Mouse (Mus musculus) 3T3-L1 (cell line): ENCODE measurements around the gene Bag6.

Experiments used
- DNase-seq: peaks from one replicate; pipeline ENCODE4 v3.0.0-alpha.2; 2015; ENCODE audit warnings: low read depth, low spot score

Bag6 gene

GRCm38 (mm10) chr17:35146139-35146538, 11.2 kb downstream of the Bag6 start:
- DNase-seq = no peak

GRCm38 (mm10) chr17:35147348-35147747, 12.4 kb downstream of the Bag6 start:
- peak; percentile 31 for DNase-seq

GRCm38 (mm10) chr17:35147922-35148639, 13.1 kb downstream of the Bag6 start:
- DNase-seq = peak; percentile 40

- DNase-seq = no peak
Observed at GRCm38 (mm10) chr17:35152121-35152520, 17.1 kb downstream of the Bag6 start.

- no peak for DNase-seq
Observed at GRCm38 (mm10) chr17:35153077-35153476, 18.1 kb downstream of the Bag6 start.

- DNase-seq = peak; percentile 42
Observed at GRCm38 (mm10) chr17:35153931-35154330, 19.0 kb downstream of the Bag6 start.

GRCm38 (mm10) chr17:35154616-35155015, 19.6 kb downstream of the Bag6 start:
- no peak for DNase-seq

GRCm38 (mm10) chr17:35155451-35155850, 20.5 kb downstream of the Bag6 start:
- no peak for DNase-seq

GRCm38 (mm10) chr17:35156461-35157200, 21.7 kb downstream of the Bag6 start:
- no peak for DNase-seq

- no peak for DNase-seq
Observed at GRCm38 (mm10) chr17:35157254-35157653, 22.3 kb downstream of the Bag6 start.

- no peak for DNase-seq
Observed at GRCm38 (mm10) chr17:35157661-35158175, 22.7 kb downstream of the Bag6 start.

- DNase-seq = no peak
Observed at GRCm38 (mm10) chr17:35158850-35159593, 24.0 kb downstream of the Bag6 start.

GRCm38 (mm10) chr17:35159638-35160037, 24.7 kb downstream of the Bag6 start:
- no peak for DNase-seq

- no peak for DNase-seq
Observed at GRCm38 (mm10) chr17:35161421-35161820, 26.4 kb downstream of the Bag6 start.

GRCm38 (mm10) chr17:35162121-35162520, 27.1 kb downstream of the Bag6 start:
- DNase-seq = no peak

GRCm38 (mm10) chr17:35162730-35163129, 27.8 kb downstream of the Bag6 start:
- DNase-seq = peak; percentile 46

- DNase-seq = peak; percentile 49
Observed at GRCm38 (mm10) chr17:35163326-35164081, 28.5 kb downstream of the Bag6 start.

- peak; percentile 19 for DNase-seq
Observed at GRCm38 (mm10) chr17:35164218-35164567, 29.2 kb downstream of the Bag6 start.

- peak; percentile 100 for DNase-seq
Observed at GRCm38 (mm10) chr17:35164568-35165450, 29.8 kb downstream of the Bag6 start, which contains the start of gene Prrc2a. Gene Prrc2a (minus strand): TSS chr17:35164897.

- peak; percentile 35 for DNase-seq
Observed at GRCm38 (mm10) chr17:35165451-35166155, 30.6 kb downstream of the Bag6 start.
